Mouse (Mus musculus): ENCODE results near the gene Igsf11.

Igsf11 gene

GRCm38 (mm10) chr16:38931519-38931918 lies 39.0 kb downstream of the Igsf11 start:
- DNase-seq (ENCODE audit: low read depth, low spot score): no peak

- no peak for DNase-seq (ENCODE audit: low read depth, low spot score)
These were observed 48.3 kb downstream of the Igsf11 start for GRCm38 (mm10) chr16:38940805-38941204.

- no peak for DNase-seq (ENCODE audit: low read depth, low spot score)
These were observed 48.8 kb downstream of the Igsf11 start for GRCm38 (mm10) chr16:38941275-38941674.

GRCm38 (mm10) chr16:38943706-38944550 lies 51.5 kb downstream of the Igsf11 start:
- DNase-seq (ENCODE audit: low read depth, low spot score): no peak

- DNase-seq (ENCODE audit: low read depth, low spot score): peak; percentile 81
These were observed 52.6 kb downstream of the Igsf11 start for GRCm38 (mm10) chr16:38945111-38945510.

- no peak for DNase-seq (ENCODE audit: low read depth, low spot score)
These were observed 53.1 kb downstream of the Igsf11 start for GRCm38 (mm10) chr16:38945581-38945981.

- DNase-seq (ENCODE audit: low read depth, low spot score): no peak
These were observed 54.0 kb downstream of the Igsf11 start for GRCm38 (mm10) chr16:38946453-38946852.

GRCm38 (mm10) chr16:38947141-38947879 lies 54.8 kb downstream of the Igsf11 start:
- DNase-seq (ENCODE audit: low read depth, low spot score): no peak

- DNase-seq (ENCODE audit: low read depth, low spot score): no peak
These were observed 56.0 kb downstream of the Igsf11 start for GRCm38 (mm10) chr16:38948441-38948840.

- no peak for DNase-seq (ENCODE audit: low read depth, low spot score)
These were observed 60.4 kb downstream of the Igsf11 start for GRCm38 (mm10) chr16:38952881-38953280.

GRCm38 (mm10) chr16:38953821-38954220 lies 61.4 kb downstream of the Igsf11 start:
- DNase-seq (ENCODE audit: low read depth, low spot score): no peak

GRCm38 (mm10) chr16:38954501-38955288 lies 62.2 kb downstream of the Igsf11 start:
- no peak for DNase-seq (ENCODE audit: low read depth, low spot score)

GRCm38 (mm10) chr16:38955296-38955695 lies 62.8 kb downstream of the Igsf11 start:
- no peak for DNase-seq (ENCODE audit: low read depth, low spot score)

GRCm38 (mm10) chr16:38958801-38959200 lies 66.3 kb downstream of the Igsf11 start:
- no peak for DNase-seq (ENCODE audit: low read depth, low spot score)

GRCm38 (mm10) chr16:38960550-38960949 lies 68.1 kb downstream of the Igsf11 start:
- no peak for DNase-seq (ENCODE audit: low read depth, low spot score)

- DNase-seq (ENCODE audit: low read depth, low spot score): no peak
These were observed 69.4 kb downstream of the Igsf11 start for GRCm38 (mm10) chr16:38961865-38962264.

- no peak for DNase-seq (ENCODE audit: low read depth, low spot score)
These were observed 70.2 kb downstream of the Igsf11 start for GRCm38 (mm10) chr16:38962695-38963094.

- DNase-seq (ENCODE audit: low read depth, low spot score): no peak
These were observed 74.6 kb downstream of the Igsf11 start for GRCm38 (mm10) chr16:38967026-38967425.

- no peak for DNase-seq (ENCODE audit: low read depth, low spot score)
These were observed 83.7 kb downstream of the Igsf11 start for GRCm38 (mm10) chr16:38976151-38976550.

- no peak for DNase-seq (ENCODE audit: low read depth, low spot score)
These were observed 86.1 kb downstream of the Igsf11 start for GRCm38 (mm10) chr16:38978546-38978945.

GRCm38 (mm10) chr16:38980546-38980945 lies 88.1 kb downstream of the Igsf11 start:
- no peak for DNase-seq (ENCODE audit: low read depth, low spot score)

GRCm38 (mm10) chr16:38982051-38982450 lies 89.6 kb downstream of the Igsf11 start:
- DNase-seq (ENCODE audit: low read depth, low spot score): no peak
